Mouse (Mus musculus) C2C12 (cell line): ENCODE measurements at regions not wholly inside any gene's neighbourhood (a gene's known extent, or its start where the extent isn't known, plus 50 kb on each side); places are given as distances from the start of the nearest gene placed in this dataset.

Source experiments
- H3K27me3 ChIP-seq: one replicate; pipeline ENCODE4 v1.6.1; 2011; ENCODE audit not compliant: control insufficient read depth, insufficient read depth, insufficient read length
- H3K36me3 ChIP-seq: one replicate; pipeline ENCODE4 v1.6.1; 2011; ENCODE audit not compliant: control insufficient read depth, insufficient read depth
- H3K4me3 ChIP-seq: one replicate; pipeline ENCODE4 v1.5.1; 2011; ENCODE audit warnings: mild to moderate bottlenecking, control low read depth; ENCODE audit not compliant: poor library complexity, insufficient read depth, severe bottlenecking
- H3K79me2 ChIP-seq: one replicate; pipeline ENCODE4 v1.6.1; 2011; ENCODE audit not compliant: control insufficient read depth, insufficient read depth
- H3K79me3 ChIP-seq: one replicate; pipeline ENCODE4 v1.6.1; 2011; ENCODE audit warnings: low read depth, control low read depth
- H3ac ChIP-seq: one replicate; pipeline ENCODE3; 2011; ENCODE audit warnings: low read depth; ENCODE audit not compliant: control insufficient read depth, insufficient read length
- CEBPB ChIP-seq: IDR thresholded peaks from one replicate; pipeline ENCODE4 v1.6.1; 2011; ENCODE audit warnings: low read depth, mild to moderate bottlenecking, control low read depth, moderate library complexity
- CTCF ChIP-seq: IDR thresholded peaks from one replicate; pipeline ENCODE4 v1.5.1; 2011; ENCODE audit not compliant: control insufficient read depth, insufficient read depth, insufficient read length
- FOSL1 ChIP-seq: IDR thresholded peaks from one replicate; pipeline ENCODE4 v1.8.0; 2011; ENCODE audit warnings: mild to moderate bottlenecking, low read length; ENCODE audit not compliant: poor library complexity, insufficient read depth, severe bottlenecking
- MAX ChIP-seq: IDR thresholded peaks from one replicate; pipeline ENCODE4 v1.6.1; 2011; ENCODE audit warnings: mild to moderate bottlenecking, control low read depth
- MYOD1 ChIP-seq: IDR thresholded peaks from one replicate; pipeline ENCODE4 v1.6.1; 2011; ENCODE audit warnings: low read depth; ENCODE audit not compliant: control insufficient read depth, insufficient read length
- MYOG ChIP-seq: IDR thresholded peaks from one replicate; pipeline ENCODE4 v1.6.1; 2011; ENCODE audit not compliant: control insufficient read depth, insufficient read length; ENCODE audit errors: extremely low read depth
- USF1 ChIP-seq: IDR thresholded peaks from one replicate; pipeline ENCODE4 v1.6.1; 2011; ENCODE audit warnings: low read depth, mild to moderate bottlenecking, control low read depth, moderate library complexity

GRCm38 (mm10) chr14:47795062-47795461 lies 146.8 kb downstream of the Ktn1 start:
- Histone ChIP-seq H3K27me3 (no peaks in the 10 kb centered on the region), H3K4me3 (no peak overlapping the region), H3ac (no peak overlapping the region), H3K36me3 (no peaks in the 10 kb centered on the region), H3K79me3 (no peaks in the 10 kb centered on the region), H3K79me2 (no peaks in the 10 kb centered on the region)
- TF ChIP-seq USF1 (no peak), MAX (no peak), CEBPB (no peak), FOSL1 (no peak), CTCF (no peak), MYOG (no peak), MYOD1 (no peak)

GRCm38 (mm10) chr14:47798203-47798602 lies 150.0 kb downstream of the Ktn1 start:
- H3K36me3 ChIP-seq, result no peaks in the 10 kb centered on the region
- no peak for TF ChIP-seq CEBPB
- no peak for TF ChIP-seq USF1
- TF ChIP-seq CTCF, result no peak
- no peaks in the 10 kb centered on the region for H3K27me3 ChIP-seq
- no peak overlapping the region for H3K4me3 ChIP-seq
- H3ac ChIP-seq, result no peak overlapping the region
- no peaks in the 10 kb centered on the region for H3K79me3 ChIP-seq
- no peaks in the 10 kb centered on the region for H3K79me2 ChIP-seq

GRCm38 (mm10) chr14:47799564-47799963 lies 151.3 kb downstream of the Ktn1 start:
- Histone ChIP-seq H3K79me3 (no peaks in the 10 kb centered on the region), H3K79me2 (no peaks in the 10 kb centered on the region), H3K36me3 (no peaks in the 10 kb centered on the region), H3K4me3 (no peak overlapping the region), H3ac (no peak overlapping the region), H3K27me3 (no peaks in the 10 kb centered on the region)
- TF ChIP-seq CTCF (no peak), FOSL1 (no peak)

GRCm38 (mm10) chr14:47805202-47805601 lies 157.0 kb downstream of the Ktn1 start:
- H3K36me3 ChIP-seq, result no peaks in the 10 kb centered on the region
- H3K4me3 ChIP-seq, result no peak overlapping the region
- no peak overlapping the region for H3ac ChIP-seq
- H3K27me3 ChIP-seq, result no peaks in the 10 kb centered on the region
- no peaks in the 10 kb centered on the region for H3K79me2 ChIP-seq
- TF ChIP-seq MAX, result no peak
- TF ChIP-seq MYOD1, result no peak
- TF ChIP-seq CTCF, result no peak
- TF ChIP-seq CEBPB, result no peak
- TF ChIP-seq MYOG, result no peak
- TF ChIP-seq USF1, result no peak
- TF ChIP-seq FOSL1, result no peak
- no peaks in the 10 kb centered on the region for H3K79me3 ChIP-seq

- TF ChIP-seq CEBPB, result no peak
- TF ChIP-seq USF1, result no peak
- no peak for TF ChIP-seq MYOD1
- no peak for TF ChIP-seq FOSL1
- TF ChIP-seq MAX, result no peak
- TF ChIP-seq CTCF, result no peak
- no peak for TF ChIP-seq MYOG
- Histone ChIP-seq H3K4me3 (no peak overlapping the region), H3K36me3 (no peaks in the 10 kb centered on the region), H3K27me3 (no peaks in the 10 kb centered on the region), H3K79me3 (no peaks in the 10 kb centered on the region), H3K79me2 (no peaks in the 10 kb centered on the region), H3ac (no peak overlapping the region)
Observed at GRCm38 (mm10) chr14:47805771-47806535, 157.7 kb downstream of the Ktn1 start.

GRCm38 (mm10) chr14:47808097-47808910 lies 160.1 kb downstream of the Ktn1 start:
- no peak overlapping the region for H3ac ChIP-seq
- H3K36me3 ChIP-seq, result no peaks in the 10 kb centered on the region
- no peak overlapping the region for H3K4me3 ChIP-seq
- no peaks in the 10 kb centered on the region for H3K27me3 ChIP-seq
- H3K79me3 ChIP-seq, result no peaks in the 10 kb centered on the region
- TF ChIP-seq MAX (no peak), CTCF (no peak), USF1 (no peak), CEBPB (no peak), MYOD1 (no peak)
- no peaks in the 10 kb centered on the region for H3K79me2 ChIP-seq
